Mouse (Mus musculus): Measurements from ENCODE around the gene Phf23.

DNA sequence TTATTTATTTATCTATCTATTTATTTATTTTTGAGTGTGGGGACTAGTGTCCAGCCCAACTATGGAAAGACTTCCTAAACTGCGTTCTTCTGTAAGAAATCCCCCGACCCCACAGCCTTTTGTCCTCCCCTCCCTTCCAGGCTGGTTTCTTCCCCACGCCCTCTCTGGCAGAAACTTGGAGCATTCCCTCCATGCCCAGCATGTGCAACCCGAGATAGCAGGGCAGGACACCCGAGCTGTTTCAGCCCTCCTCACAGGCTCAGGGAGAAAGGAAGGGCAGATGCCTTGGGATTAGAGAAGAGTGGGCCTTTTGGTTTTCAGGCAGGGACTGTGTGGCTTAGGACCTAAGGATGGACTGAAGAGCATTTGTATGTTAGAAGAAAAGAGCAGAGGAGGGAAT lies 12.7 kb upstream of the Phf23 start:
- TF ChIP-seq CTCF (IDR thresholded peaks at IDR 0.05; ENCODE audit: borderline replicate concordance, extremely low read depth, insufficient read depth, insufficient read length) (no peak), POLR2A (IDR thresholded peaks at IDR 0.05; ENCODE audit: borderline replicate concordance, extremely low read depth, insufficient read depth, insufficient read length, poor library complexity, severe bottlenecking) (no peak)

All from brain, embryonic 14.5 days (tissue).